Mouse (Mus musculus) regulatory T cell (primary cell): ENCODE results near the gene Dtx1.

ENCODE experiments used
- in situ Hi-C: fragments of 300-600 bp; cut with MboI, MseI; formaldehyde crosslinking; loops from one replicate; pipeline ENCODE4 v1.15.1; 2025; ENCODE audit warnings: high pct_unique_total_duplicates

Gene Dtx1

GRCm38 (mm10) chr5:120679676-120680555 lies 31.8 kb downstream of the Dtx1 start:
- in situ Hi-C loops = no loop called here

GRCm38 (mm10) chr5:120677516-120677915 lies 34.2 kb downstream of the Dtx1 start:
- in situ Hi-C loops = no loop called here

- in situ Hi-C loops = no loop called here
Measured at GRCm38 (mm10) chr5:120674229-120675145, 37.2 kb downstream of the Dtx1 start.

GRCm38 (mm10) chr5:120673626-120674025 lies 38.1 kb downstream of the Dtx1 start:
- in situ Hi-C loops = no loop called here

- in situ Hi-C loops = no loop called here
Measured at GRCm38 (mm10) chr5:120671865-120672264, 39.9 kb downstream of the Dtx1 start.

GRCm38 (mm10) chr5:120670132-120670531 lies 41.6 kb downstream of the Dtx1 start:
- in situ Hi-C loops = no loop called here

GRCm38 (mm10) chr5:120668761-120669160 lies 43.0 kb downstream of the Dtx1 start:
- in situ Hi-C loops = no loop called here

GRCm38 (mm10) chr5:120664888-120665287 lies 46.8 kb downstream of the Dtx1 start:
- in situ Hi-C loops = loop anchor here (5.0 kb wide), 1 partner anchor 43 kb away; no protein-coding TSS in a partner anchor

GRCm38 (mm10) chr5:120660816-120661215 lies 50.9 kb downstream of the Dtx1 start:
- in situ Hi-C loops = loop anchor here (5.0 kb wide), 1 partner anchor 39 kb away; no protein-coding TSS in a partner anchor

- in situ Hi-C loops = no loop called here
Measured at GRCm38 (mm10) chr5:120656281-120656751, 55.4 kb downstream of the Dtx1 start.

- in situ Hi-C loops = no loop called here
Measured at GRCm38 (mm10) chr5:120653873-120654272, 57.9 kb downstream of the Dtx1 start.

GRCm38 (mm10) chr5:120652915-120653701 lies 58.6 kb downstream of the Dtx1 start:
- in situ Hi-C loops = no loop called here

GRCm38 (mm10) chr5:120651230-120651629 lies 60.5 kb downstream of the Dtx1 start:
- in situ Hi-C loops = no loop called here

- in situ Hi-C loops = no loop called here
Measured at GRCm38 (mm10) chr5:120649938-120650337, 61.8 kb downstream of the Dtx1 start.

GRCm38 (mm10) chr5:120649374-120649933 lies 62.3 kb downstream of the Dtx1 start:
- in situ Hi-C loops = no loop called here

GRCm38 (mm10) chr5:120648569-120649373 lies 63.0 kb downstream of the Dtx1 start, which contains the start of gene Rasal1:
Rasal1 (plus strand) TSS chr5:120648812.
- in situ Hi-C loops = no loop called here

- in situ Hi-C loops = no loop called here
Measured at GRCm38 (mm10) chr5:120647814-120648491, 63.8 kb downstream of the Dtx1 start.

GRCm38 (mm10) chr5:120647361-120647760 lies 64.4 kb downstream of the Dtx1 start:
- in situ Hi-C loops = no loop called here

GRCm38 (mm10) chr5:120645851-120646250 lies 65.9 kb downstream of the Dtx1 start:
- in situ Hi-C loops = no loop called here
